Mouse (Mus musculus): ENCODE data around the gene Pold1.

Gene Pold1

GRCm38 (mm10) chr7:44548497-44549087 is at the start of gene Pold1:
Gene Pold1, minus strand, starts transcription at chr7:44548849.
- peak; percentile 100 for DNase-seq (ENCODE audit: low read depth, low spot score)

GRCm38 (mm10) chr7:44598336-44598735 is 49.7 kb upstream of the Pold1 start:
- no peak for DNase-seq (ENCODE audit: low read depth, low spot score)

- DNase-seq (ENCODE audit: low read depth, low spot score): no peak
These were observed 49.0 kb upstream of the Pold1 start for GRCm38 (mm10) chr7:44597666-44598065.

- no peak for DNase-seq (ENCODE audit: low read depth, low spot score)
These were observed 48.4 kb upstream of the Pold1 start for GRCm38 (mm10) chr7:44596996-44597538.

GRCm38 (mm10) chr7:44596051-44596450 is 47.4 kb upstream of the Pold1 start:
- no peak for DNase-seq (ENCODE audit: low read depth, low spot score)

GRCm38 (mm10) chr7:44595131-44595561 is 46.5 kb upstream of the Pold1 start:
- DNase-seq (ENCODE audit: low read depth, low spot score): no peak

- no peak for DNase-seq (ENCODE audit: low read depth, low spot score)
These were observed 45.6 kb upstream of the Pold1 start for GRCm38 (mm10) chr7:44594291-44594690.

- peak; percentile 79 for DNase-seq (ENCODE audit: low read depth, low spot score)
These were observed 45.1 kb upstream of the Pold1 start for GRCm38 (mm10) chr7:44593775-44594174.

GRCm38 (mm10) chr7:44593051-44593450 is 44.4 kb upstream of the Pold1 start:
- no peak for DNase-seq (ENCODE audit: low read depth, low spot score)

GRCm38 (mm10) chr7:44591348-44592116 is 42.9 kb upstream of the Pold1 start:
- DNase-seq (ENCODE audit: low read depth, low spot score): no peak

GRCm38 (mm10) chr7:44590402-44591347 is 42.0 kb upstream of the Pold1 start, which contains the start of gene Kcnc3:
Gene Kcnc3, plus strand, starts transcription at chr7:44590664.
- DNase-seq (ENCODE audit: low read depth, low spot score): peak; percentile 89

GRCm38 (mm10) chr7:44589946-44590345 is 41.3 kb upstream of the Pold1 start:
- DNase-seq (ENCODE audit: low read depth, low spot score): no peak

- peak; percentile 72 for DNase-seq (ENCODE audit: low read depth, low spot score)
These were observed 40.5 kb upstream of the Pold1 start for GRCm38 (mm10) chr7:44589149-44589548.

- no peak for DNase-seq (ENCODE audit: low read depth, low spot score)
These were observed 39.7 kb upstream of the Pold1 start for GRCm38 (mm10) chr7:44588338-44588737.

- DNase-seq (ENCODE audit: low read depth, low spot score): no peak
These were observed 39.0 kb upstream of the Pold1 start for GRCm38 (mm10) chr7:44587676-44588075.

GRCm38 (mm10) chr7:44586930-44587329 is 38.3 kb upstream of the Pold1 start:
- no peak for DNase-seq (ENCODE audit: low read depth, low spot score)

GRCm38 (mm10) chr7:44586518-44586917 is 37.9 kb upstream of the Pold1 start:
- DNase-seq (ENCODE audit: low read depth, low spot score): no peak

GRCm38 (mm10) chr7:44585606-44586005 is 37.0 kb upstream of the Pold1 start:
- no peak for DNase-seq (ENCODE audit: low read depth, low spot score)

GRCm38 (mm10) chr7:44584921-44585320 is 36.3 kb upstream of the Pold1 start:
- DNase-seq (ENCODE audit: low read depth, low spot score): no peak

- DNase-seq (ENCODE audit: low read depth, low spot score): no peak
These were observed 35.7 kb upstream of the Pold1 start for GRCm38 (mm10) chr7:44584265-44584804.

- DNase-seq (ENCODE audit: low read depth, low spot score): no peak
These were observed 34.5 kb upstream of the Pold1 start for GRCm38 (mm10) chr7:44583146-44583545.

All from embryo, embryonic 11.5 days (tissue).